Mouse (Mus musculus): ENCODE data around the gene B4galnt2.

- TF ChIP-seq KAT2A (IDR thresholded peaks at IDR 0.05; ENCODE audit: insufficient replicate concordance, low read length) (no peak), SIN3A (IDR thresholded peaks at IDR 0.05; ENCODE audit: low read length) (no peak), EP300 (IDR thresholded peaks at IDR 0.05; ENCODE audit: low read length) (no peak)
Measured at GRCm38 (mm10) chr11:95963304-95963703, 48.6 kb upstream of the B4galnt2 start.

All from CH12.LX (cell line).